ENCODE assay signal across 7 mouse cellular contexts in the genomic region with DNA sequence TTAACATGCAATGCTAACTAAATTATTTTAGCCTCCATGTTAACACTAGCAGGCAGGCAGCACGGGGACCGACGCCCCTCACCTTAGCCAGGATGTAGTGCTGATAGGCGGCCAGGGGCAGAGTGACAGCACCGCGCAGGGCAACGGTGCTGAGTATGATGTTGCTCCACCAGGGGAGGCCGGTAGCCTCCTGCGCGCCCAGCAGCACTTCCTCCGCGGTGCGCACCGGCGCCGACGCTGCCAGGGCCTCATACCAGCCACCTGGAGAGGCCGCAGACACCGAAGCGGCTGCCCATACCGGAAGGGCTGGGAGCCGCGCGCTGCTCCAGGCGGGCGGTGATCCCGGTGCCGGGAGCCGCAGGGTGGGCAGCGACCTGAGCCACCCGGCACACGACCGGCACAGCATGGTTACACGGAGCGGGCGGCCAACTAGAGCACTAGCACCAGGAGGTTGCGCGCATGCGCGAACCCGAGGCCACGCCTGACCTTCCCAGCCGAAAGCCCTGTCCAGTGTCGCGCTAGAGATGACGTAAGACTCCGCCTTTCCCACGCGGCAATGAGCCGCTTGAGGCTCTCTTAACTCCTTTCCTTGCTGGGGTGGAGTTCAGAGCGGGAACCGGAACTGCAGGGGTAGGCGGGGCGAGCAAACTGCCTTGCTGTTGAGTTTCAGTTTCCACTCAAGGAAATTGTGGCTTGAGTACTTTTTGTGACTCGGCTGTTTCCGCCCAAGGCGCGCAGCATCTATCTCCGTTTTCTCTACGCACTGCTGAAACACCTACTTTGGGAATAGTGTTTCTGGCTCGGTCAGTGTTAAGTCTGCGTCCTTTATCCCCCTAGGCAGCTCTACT. TPM values are rescaled to one million over a fixed set of nuclear protein-coding genes. Genes with fewer than 3 reads are reported as not detected.
DNase-seq lines count a peak whose midpoint lies in the region; ATAC-seq lines count a peak whose summit lies in the region.

A gene (minus strand): TSS at position 468 of the 848 bp plus-strand sequence.

- peak within 1 kb of the TSS; percentile 71 for H3K4me2 ChIP-seq in intestine, embryonic 15.5 days (replicated peaks)

- peak within 1 kb of the TSS; percentile 87 for H3K9ac ChIP-seq in intestine, embryonic 15.5 days

- H3K36me3 ChIP-seq in intestine, embryonic 15.5 days = no peaks in the 10 kb centered on the region; the same call in 1 of the 2 replicates
- H3K36me3 ChIP-seq in midbrain, embryonic 10.5 days = peaks cover 50% of the 10 kb centered on the region

- under 1% methylated on average over 62 of the region's 62 CpGs for WGBS in intestine, embryonic 15.5 days
- WGBS in midbrain, embryonic 10.5 days = under 1% methylated on average over 62 of the region's 62 CpGs

- H3K4me1 ChIP-seq in intestine, embryonic 15.5 days (replicated peaks) = peaks cover 2% of the 10 kb centered on the region; the same call in 1 of the 2 replicates
- peaks cover 7% of the 10 kb centered on the region for H3K4me1 ChIP-seq in midbrain, embryonic 10.5 days

- H3K9me3 ChIP-seq in intestine, embryonic 15.5 days = no peaks in the 10 kb centered on the region
- H3K9me3 ChIP-seq in midbrain, embryonic 10.5 days (replicated peaks) = no peaks in the 10 kb centered on the region

- peak; percentile 99 for DNase-seq in adrenal gland, adult 2 months
- DNase-seq in embryo, embryonic 11.5 days (ENCODE audit: low read depth, low spot score) = peak; percentile 99
- peak; percentile 97 to 98 for DNase-seq in gastrocnemius, postnatal 36 days
- DNase-seq in left cerebral cortex, postnatal 25 days (ENCODE audit: low spot score in 2 of 2) = peak; percentile 98 to 99
- peak; percentile 99 for DNase-seq in midbrain, embryonic 10.5 days (ENCODE audit: low spot score)
- DNase-seq in right cerebral cortex, postnatal 4 days = peak; percentile 97

- no peaks in the 10 kb centered on the region for H3K27me3 ChIP-seq in intestine, embryonic 15.5 days (replicated peaks)
- no peaks in the 10 kb centered on the region for H3K27me3 ChIP-seq in midbrain, embryonic 10.5 days (ENCODE audit: low read depth, poor library complexity, severe bottlenecking)

- peak within 1 kb of the TSS; percentile 88 for H3K4me3 ChIP-seq in intestine, embryonic 15.5 days (replicated peaks)
- peak within 1 kb of the TSS; percentile 87 for H3K4me3 ChIP-seq in midbrain, embryonic 10.5 days

- intact Hi-C loops in gastrocnemius, postnatal 36 days (cut with DNase I) = loop anchor here (1.0 kb wide), 1 partner anchor 143 kb away; a partner anchor contains a TSS
- intact Hi-C loops in left cerebral cortex, postnatal 25 days (cut with DNase I) = loop anchor here (1.0 to 5.0 kb wide), 2 partner anchors 143 to 359 kb away; a partner anchor contains a TSS

- peak; percentile 99 for ATAC-seq in intestine, embryonic 15.5 days

- peak within 1 kb of the TSS; percentile 95 for H3K27ac ChIP-seq in intestine, embryonic 15.5 days
- peak within 1 kb of the TSS; percentile 92 for H3K27ac ChIP-seq in midbrain, embryonic 10.5 days (replicated peaks)

RNA-seq across cellular contexts. Expression of the gene that starts here (rescaled TPM):
- total RNA-seq in adrenal gland, adult 2 months (2021) = 10 to 100 TPM; 24.3 to 59.9 TPM
- polyA plus RNA-seq in adrenal gland, adult 2 months (2012; rRNA removed) = 127 and 166 TPM in 2 replicates
- total RNA-seq in gastrocnemius, postnatal 36 days (2021) = 1 to 10 TPM; 5.6 to 8.1 TPM
- polyA plus RNA-seq in intestine, embryonic 15.5 days (2015; fragmentation: Nextera tagmentation; extraction: Ambion mirVana) = 30.3 TPM in 2 replicates
- total RNA-seq in left cerebral cortex, postnatal 25 days (2021) = 10 to 100 TPM; 22.9 to 24.6 TPM
- polyA plus RNA-seq in midbrain, embryonic 10.5 days (2016; fragmentation: Nextera tagmentation; extraction: Ambion mirVana) = 31.2 and 34.2 TPM in 2 replicates

Comparison
In these comparisons a context has a peak if more than half of its experiments do, and no peak if none do; other contexts are left out.
1. Peak in every context shown above with its lines: DNase-seq, ATAC-seq, H3K4me3 ChIP-seq and H3K27ac ChIP-seq.